Mouse (Mus musculus): ENCODE data around the gene Syngap1.

Gene Syngap1

DNA sequence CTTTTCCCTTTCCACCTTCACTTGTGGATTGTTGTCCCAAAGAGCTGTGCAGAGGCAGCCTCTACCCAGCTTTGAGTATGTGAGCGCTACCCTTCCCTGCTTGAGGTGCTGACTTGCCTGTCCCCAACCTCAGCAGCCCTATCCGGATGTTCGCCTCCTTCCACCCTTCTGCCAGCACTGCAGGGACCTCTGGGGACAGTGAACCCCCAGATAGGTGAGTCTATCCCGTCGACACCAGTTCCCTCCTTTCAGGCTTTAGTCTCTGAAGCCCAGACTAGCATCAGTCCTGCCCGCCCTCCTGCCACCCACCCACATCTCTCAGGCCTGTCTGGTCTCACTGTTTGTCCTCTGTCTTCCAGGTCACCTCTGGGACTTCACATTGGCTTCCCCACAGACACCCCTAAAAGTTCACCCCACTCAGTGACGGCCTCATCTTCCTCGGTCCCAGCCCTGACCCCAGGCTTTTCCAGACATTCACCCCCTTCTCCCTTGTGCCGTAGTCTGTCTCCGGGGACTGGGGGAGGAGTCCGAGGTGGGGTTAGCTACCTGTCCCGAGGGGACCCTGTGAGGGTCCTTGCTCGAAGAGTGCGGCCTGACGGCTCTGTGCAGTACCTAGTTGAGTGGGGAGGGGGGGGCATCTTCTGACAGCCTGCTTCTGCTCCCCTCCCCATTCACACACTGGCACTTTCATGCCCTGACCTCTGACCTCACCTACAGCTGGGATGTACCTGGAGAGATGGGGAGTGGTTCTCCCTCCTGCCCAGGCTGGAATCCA lies 3.9 kb upstream of the Syngap1 start:
- peak in 1 of 2 experiments; percentile 2 for DNase-seq (ENCODE audit: low spot score in 2 of 2)

DNA sequence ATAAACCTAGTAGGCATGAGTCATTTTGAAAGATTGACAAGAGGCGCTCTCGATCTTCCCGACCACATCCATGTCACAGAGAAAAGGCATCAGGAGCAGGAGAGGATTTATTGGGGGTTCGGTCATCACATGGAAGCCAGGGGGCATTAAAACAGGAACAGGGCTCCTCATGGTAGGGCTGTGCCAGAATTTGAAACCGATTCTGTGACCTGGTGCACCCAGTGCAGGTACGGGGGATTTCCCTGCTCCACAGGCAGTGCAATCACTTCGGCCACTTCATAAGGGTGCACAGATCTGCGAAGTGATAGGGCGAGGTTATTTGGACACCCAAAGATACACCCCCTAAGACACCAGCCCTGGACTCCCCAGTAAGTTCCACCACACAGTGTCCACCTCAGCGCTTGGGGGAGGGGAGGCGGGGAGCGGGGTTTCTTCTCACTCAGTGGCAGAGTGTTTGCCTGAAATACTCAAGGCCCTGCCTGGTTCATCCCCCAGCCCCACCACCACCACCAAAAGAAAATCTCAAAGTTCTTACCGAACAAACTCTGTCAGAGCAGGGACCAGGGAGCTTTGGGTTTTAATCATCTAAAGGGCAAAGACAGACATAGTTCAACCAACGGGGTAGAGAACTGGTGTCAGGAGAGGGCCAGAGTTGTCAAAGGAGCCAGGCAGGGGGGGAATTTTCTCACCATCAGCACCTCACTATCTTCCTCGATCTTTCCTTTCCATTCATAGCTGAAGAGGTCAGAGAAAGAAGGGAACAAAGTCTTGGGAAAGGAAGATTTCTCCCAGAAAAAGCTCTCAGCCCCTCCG lies 3.0 kb upstream of the Syngap1 start:
- DNase-seq (ENCODE audit: low spot score in 2 of 2), result peak in 1 of 2 experiments; percentile 2

- no peak for DNase-seq (ENCODE audit: low spot score in 2 of 2)
Observed at GRCm38 (mm10) chr17:26938731-26939130, 2.3 kb upstream of the Syngap1 start.

GRCm38 (mm10) chr17:26939178-26939972 lies 1.7 kb upstream of the Syngap1 start, which contains the start of gene Cuta:
Gene Cuta (minus strand): TSS chr17:26939569.
- peak; percentile 99 to 100 for DNase-seq (ENCODE audit: low spot score in 2 of 2)

- DNase-seq (ENCODE audit: low spot score in 2 of 2), result no peak
Observed at GRCm38 (mm10) chr17:26939973-26940300, 1.1 kb upstream of the Syngap1 start.

GRCm38 (mm10) chr17:26941841-26942570 lies 953 bp downstream of the Syngap1 start:
- peak in 1 of 2 experiments; percentile 11 for DNase-seq (ENCODE audit: low spot score in 2 of 2)

DNA sequence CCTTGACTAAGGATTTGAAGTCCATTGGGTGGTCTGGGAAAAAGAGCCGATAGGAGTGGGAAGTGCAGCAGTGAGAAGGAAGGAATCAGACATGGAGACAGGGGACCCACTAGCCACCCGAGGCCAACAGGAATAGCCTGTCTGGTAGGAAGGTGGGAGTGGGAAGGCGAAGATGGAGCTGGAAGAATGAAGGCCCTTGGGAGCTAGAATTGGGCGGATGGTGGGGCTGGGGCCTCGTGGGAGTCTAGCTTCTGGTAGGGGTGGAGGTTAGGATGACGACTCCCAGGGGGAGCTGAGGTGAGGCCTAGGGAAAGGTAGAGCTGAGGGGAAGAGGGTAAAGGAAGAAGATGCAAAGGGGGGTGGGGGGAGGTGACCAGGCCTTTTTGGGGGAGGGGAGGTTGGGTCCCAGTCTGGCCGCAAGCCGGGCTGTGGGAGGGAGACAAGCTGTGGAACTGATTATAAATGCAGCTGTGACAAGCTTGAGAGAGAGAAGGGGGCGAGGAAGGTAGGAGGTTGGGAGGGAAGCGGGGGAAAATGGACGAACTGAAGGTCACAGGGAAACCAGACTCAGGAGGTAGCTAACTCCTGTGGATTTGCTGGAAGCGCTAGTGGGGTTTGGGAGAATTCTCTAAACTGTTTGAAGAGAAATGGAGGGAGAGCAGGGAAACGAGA lies 4.9 kb downstream of the Syngap1 start:
- peak; percentile 58 to 63 for DNase-seq (ENCODE audit: low spot score in 2 of 2)

GRCm38 (mm10) chr17:26946567-26946966 lies 5.5 kb downstream of the Syngap1 start:
- DNase-seq (ENCODE audit: low spot score in 2 of 2), result peak; percentile 67 to 71

DNA sequence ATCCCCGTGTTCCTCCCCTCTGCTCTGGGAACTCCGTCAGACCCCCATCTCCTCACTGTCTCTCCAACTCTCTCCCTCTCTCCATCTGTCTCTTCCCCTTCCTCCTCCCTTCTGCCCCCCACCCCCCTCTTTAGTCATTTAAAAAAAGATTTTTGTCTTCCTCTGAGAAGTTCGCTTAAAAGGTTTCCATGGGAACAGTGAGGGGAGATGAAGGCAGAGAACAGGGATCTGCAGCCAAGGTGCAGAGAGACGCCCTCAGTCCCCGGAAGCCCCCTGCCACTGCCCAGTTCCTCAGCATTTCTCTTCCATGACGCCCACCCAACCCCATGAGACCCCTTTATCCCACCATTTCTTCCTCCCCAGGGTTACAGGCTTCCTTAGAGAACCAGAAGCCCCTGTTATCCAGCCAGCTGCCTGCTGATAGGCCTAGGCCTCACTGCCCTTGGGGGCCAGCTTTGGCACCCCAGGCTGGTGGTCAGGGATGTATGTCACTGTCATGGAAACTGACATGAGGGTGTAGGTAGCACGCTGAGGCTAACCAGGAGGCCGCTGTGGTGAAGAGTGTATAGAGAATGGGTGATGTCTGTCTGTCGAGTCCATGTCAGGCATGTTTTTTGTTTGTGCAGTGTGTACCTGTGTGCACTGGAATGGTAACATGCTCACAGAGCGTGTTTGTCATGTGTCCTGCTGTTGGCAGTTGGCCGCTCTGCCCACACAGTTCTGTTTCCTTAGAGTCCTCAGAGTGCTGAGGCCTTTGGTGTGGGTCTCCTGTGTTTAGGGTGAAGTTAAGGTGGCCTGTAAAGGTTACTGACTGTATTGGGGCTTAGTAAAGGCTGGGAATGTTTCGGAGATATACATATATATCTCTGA lies 6.4 kb downstream of the Syngap1 start:
- peak in 1 of 2 experiments; percentile 50 for DNase-seq (ENCODE audit: low spot score in 2 of 2)

GRCm38 (mm10) chr17:26948316-26949050 lies 7.4 kb downstream of the Syngap1 start:
- DNase-seq (ENCODE audit: low spot score in 2 of 2), result peak; percentile 55 to 68

DNA sequence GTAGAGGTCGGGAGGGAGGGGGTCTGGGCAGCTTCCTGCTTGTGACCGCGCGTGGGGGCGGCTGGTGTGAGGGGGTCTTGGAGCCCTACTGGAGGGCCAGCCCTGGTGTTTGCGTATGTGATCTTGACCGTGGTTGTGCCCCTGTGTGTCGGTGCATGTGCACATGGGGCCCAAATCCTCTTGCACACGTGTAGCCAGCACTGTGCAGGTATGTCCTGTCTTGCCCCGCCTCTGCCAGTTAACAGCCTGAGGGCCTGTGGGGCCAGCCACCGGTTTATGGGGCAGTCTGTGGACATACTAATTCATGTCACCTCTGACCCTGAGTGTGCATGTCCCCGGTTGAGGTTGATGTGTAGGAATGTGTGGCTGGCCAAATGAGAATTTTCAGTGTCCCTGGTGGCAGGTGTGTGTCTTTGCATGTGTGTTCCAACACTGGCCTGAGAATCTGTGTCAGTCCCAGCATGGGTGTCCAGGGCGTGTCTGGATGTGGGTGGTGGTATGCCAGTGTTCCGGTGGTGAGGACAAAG lies 8.1 kb downstream of the Syngap1 start:
- DNase-seq (ENCODE audit: low spot score in 2 of 2), result peak in 1 of 2 experiments; percentile 62

GRCm38 (mm10) chr17:26949866-26950265 lies 8.8 kb downstream of the Syngap1 start:
- peak; percentile 49 to 56 for DNase-seq (ENCODE audit: low spot score in 2 of 2)

- DNase-seq (ENCODE audit: low spot score in 2 of 2), result no peak
Observed at GRCm38 (mm10) chr17:26950560-26951288, 9.7 kb downstream of the Syngap1 start.

GRCm38 (mm10) chr17:26951406-26951805 lies 10.4 kb downstream of the Syngap1 start:
- peak; percentile 82 to 83 for DNase-seq (ENCODE audit: low spot score in 2 of 2)

DNA sequence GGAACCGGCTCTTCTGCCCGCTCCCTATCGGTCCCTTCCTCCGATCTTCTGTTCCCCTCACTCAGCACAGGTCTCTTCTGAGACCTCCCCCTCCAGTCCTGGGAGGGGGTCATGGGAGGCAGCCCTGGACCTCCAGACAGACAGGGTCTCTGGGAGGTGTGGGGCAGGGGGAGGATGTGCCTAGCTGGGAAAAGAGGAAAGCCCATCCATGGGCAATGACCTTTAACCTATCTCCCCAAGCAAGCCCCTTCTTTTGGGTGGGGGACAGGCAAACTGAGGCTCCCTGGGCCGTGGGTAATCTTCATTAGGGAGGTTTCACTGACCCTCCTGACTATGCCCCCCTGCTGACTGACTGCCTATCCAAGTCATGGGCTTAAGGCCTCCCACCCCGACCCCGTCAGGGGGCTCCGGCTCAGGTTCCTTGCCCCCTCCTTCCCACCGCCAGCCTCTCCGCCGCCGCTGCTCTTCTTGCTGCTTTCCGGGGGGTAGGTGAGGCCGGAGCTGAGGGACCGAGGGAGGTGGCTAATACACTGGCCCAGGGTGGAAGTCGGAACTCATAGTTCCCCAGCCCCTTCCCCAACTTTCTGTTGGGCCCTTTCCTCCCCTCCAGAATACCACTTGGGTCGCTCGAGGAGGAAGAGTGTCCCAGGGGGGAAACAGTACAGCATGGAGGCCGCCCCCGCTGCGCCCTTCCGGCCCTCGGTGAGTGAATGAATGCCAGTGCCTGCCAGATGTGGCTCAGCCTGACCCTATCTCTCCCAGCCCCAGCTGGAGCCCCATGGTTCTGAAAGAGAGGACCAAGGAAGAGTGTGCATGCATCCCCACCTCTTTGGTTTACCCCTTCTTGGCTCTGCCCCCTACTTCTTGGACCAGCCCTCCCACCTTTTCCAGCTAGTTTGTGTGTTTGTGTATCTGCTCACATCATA lies 11.2 kb downstream of the Syngap1 start:
- DNase-seq (ENCODE audit: low spot score in 2 of 2), result no peak

DNA sequence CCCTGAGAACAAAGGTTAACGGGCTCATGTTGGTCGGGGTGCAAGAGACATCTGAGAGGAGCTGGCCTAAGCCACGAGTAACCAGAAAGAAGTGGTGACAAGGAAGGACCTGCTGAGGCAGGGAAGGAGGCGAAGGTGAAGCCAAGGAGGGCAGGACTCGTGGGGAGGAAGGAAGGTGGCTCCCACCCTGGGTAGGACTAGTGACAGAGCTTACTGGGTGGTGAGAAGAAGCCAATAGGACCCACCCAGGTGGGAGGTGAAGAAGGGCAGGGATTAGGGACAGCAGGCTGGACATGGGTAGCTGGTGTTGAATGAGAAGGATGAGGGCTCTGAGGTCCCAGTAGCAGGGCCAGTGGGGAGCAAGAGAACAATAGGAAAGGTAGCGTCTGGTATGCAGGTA lies 12.1 kb downstream of the Syngap1 start:
- DNase-seq (ENCODE audit: low spot score in 2 of 2), result no peak

GRCm38 (mm10) chr17:26953726-26954125 lies 12.7 kb downstream of the Syngap1 start:
- DNase-seq (ENCODE audit: low spot score in 2 of 2), result no peak
